Mouse (Mus musculus) lung, embryonic 14.5 days (tissue): ENCODE measurements around the gene Zdhhc1. TPM values are rescaled to one million over a fixed set of nuclear protein-coding genes. Genes with fewer than 3 reads are reported as not detected.

ENCODE experiments used
- ATAC-seq: fragments of 200-750 bp; cut with Nextera tagmentation; 2 replicates; pipeline ENCODE4 v1.8.0; 2017; ENCODE audit warnings: mild to moderate bottlenecking, moderate TSS enrichment, moderate library complexity; ENCODE audit not compliant: insufficient read depth
- DNase-seq: peaks from one replicate; pipeline ENCODE4 v3.0.0-alpha.2; 2015
- H3K27ac ChIP-seq: fragments of 300-500 bp; sonication (generic); 2 replicates; pipeline ENCODE4 v1.5.1; 2014; ENCODE audit warnings: low read depth, mild to moderate bottlenecking, moderate library complexity
- H3K27me3 ChIP-seq: fragments of 300-500 bp; sonication (generic); 2 replicates; pipeline ENCODE4 v1.6.1; 2014; ENCODE audit warnings: low read length, control low read depth; ENCODE audit not compliant: insufficient read depth
- H3K36me3 ChIP-seq: fragments of 300-500 bp; sonication (generic); 2 replicates; pipeline ENCODE4 v1.6.1; 2014; ENCODE audit warnings: control low read depth; ENCODE audit not compliant: insufficient read depth
- H3K4me1 ChIP-seq: fragments of 300-500 bp; sonication (generic); 2 replicates; pipeline ENCODE4 v1.6.1; 2014; ENCODE audit warnings: antibody characterized with exemption, control low read depth; ENCODE audit not compliant: insufficient read depth
- H3K4me2 ChIP-seq: fragments of 300-500 bp; sonication (generic); 2 replicates; pipeline ENCODE4 v1.6.1; 2014; ENCODE audit warnings: mild to moderate bottlenecking
- H3K4me3 ChIP-seq: fragments of 300-500 bp; sonication (generic); 2 replicates; pipeline ENCODE4 v1.5.1; 2014; ENCODE audit warnings: low read depth, low read length
- H3K9ac ChIP-seq: fragments of 300-500 bp; sonication (generic); 2 replicates; pipeline ENCODE4 v1.6.1; 2014
- H3K9me3 ChIP-seq: fragments of 300-500 bp; sonication (generic); 2 replicates; pipeline ENCODE4 v1.6.1; 2016; ENCODE audit warnings: low read depth, low read length, control low read depth
- CTCF ChIP-seq: IDR thresholded peaks from 2 replicates; pipeline ENCODE4 v1.5.1; 2016; ENCODE audit warnings: antibody characterized with exemption, low read depth
- WGBS: fragments of 180-500 bp; shearing (Covaris S2); extraction: QIAGEN DNeasy Blood & Tissue Kit; methylation state at CpG from one replicate; pipeline ENCODE4 v1.1.7; 2014; 5-methylcytosine and 5-hydroxymethylcytosine counted together
- polyA plus RNA-seq: library from polyadenylated mRNA; unstranded; fragments of >200 nt; fragmentation: Nextera tagmentation; extraction: Ambion mirVana; gene quantifications from 2 replicates; pipeline ENCODE4 v1.2.1, GENCODE M21; 2014

Gene Zdhhc1
- polyA plus RNA-seq, 1 experiment from 2014 or later, result 41.9 TPM

DNA sequence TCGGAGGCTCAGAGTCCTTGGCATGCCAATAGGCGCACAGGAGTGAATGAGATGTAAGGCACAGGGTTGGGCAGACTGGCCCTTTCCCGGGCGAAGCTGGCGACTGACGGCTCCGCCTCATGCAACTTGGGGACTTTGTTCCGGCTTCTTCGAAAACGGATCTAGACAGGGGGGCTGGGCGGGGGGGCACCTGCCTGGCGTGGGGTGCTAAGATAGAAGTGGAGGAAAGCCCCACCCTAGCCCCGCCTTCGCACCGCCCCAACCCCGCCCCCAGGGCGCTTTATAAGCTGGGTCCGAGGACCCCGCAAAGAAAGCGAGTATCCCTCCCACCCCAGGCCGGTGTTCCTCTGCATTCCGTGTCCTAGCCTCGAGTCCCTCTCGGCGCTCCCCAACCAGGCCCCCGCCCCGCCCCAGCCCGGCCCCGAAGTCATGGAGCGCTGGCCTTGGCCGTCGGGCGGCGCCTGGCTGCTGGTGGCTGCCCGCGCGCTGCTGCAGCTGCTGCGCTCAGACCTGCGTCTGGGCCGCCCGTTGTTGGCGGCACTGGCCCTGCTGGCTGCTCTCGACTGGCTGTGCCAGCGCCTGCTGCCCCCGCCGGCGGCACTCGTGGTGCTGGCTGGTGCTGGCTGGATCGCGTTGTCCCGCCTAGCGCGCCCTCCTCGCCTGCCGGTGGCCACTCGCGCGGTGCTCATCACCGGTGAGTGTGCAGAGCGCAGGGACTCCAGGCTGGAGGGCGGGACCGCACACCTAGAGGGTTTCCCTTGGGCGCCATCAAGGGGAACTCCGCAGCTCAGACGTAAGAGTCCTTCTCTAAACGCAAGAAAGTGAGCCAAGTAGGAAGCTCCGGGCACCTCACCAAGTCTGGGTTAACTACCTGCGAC is 22.0 kb upstream of the Zdhhc1 start, which contains the start of gene Hsd11b2:
Hsd11b2 (plus strand) TSS at position 320 of the 878 bp plus-strand sequence.
- ATAC-seq (peak; percentile 55), DNase-seq (peak; percentile 65)
- Histone ChIP-seq H3K9me3 (no peaks in the 10 kb centered on the region), H3K4me1 (peaks cover 24% of the 10 kb centered on the region), H3K4me2 (peak within 1 kb of the TSS; percentile 99), H3K27me3 (no peaks in the 10 kb centered on the region; the same call in 1 of the 2 replicates), H3K36me3 (peaks cover 11% of the 10 kb centered on the region; the same call in 1 of the 2 replicates), H3K4me3 (peak within 1 kb of the TSS; percentile 59), H3K9ac (peak within 1 kb of the TSS; percentile 64), H3K27ac (peak within 1 kb of the TSS; percentile 65; the same call in 1 of the 2 replicates)
- under 1% methylated on average over 68 of the region's 68 CpGs for WGBS
- no peak for TF ChIP-seq CTCF

DNA sequence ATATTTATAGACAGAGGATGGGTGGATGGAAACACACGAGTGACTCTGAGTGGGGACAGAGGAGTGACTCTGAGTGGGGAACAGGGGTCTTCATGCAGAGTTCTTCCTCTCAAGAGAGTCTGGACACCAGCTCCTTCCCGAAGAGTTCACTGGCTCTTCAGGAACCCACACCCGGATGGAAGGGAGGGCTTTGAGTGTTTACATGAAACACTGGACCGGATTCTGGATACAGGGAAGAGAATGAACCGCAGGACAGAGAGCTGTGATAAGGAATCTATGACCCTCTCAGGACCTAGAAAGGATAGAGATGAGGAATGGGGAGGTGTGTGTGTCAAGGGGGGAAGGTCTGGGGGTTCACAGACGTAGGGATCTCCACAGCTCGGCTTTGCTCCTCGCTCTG is 20.6 kb upstream of the Zdhhc1 start:
- H3K4me1 ChIP-seq, result peaks cover 24% of the 10 kb centered on the region
- H3K9me3 ChIP-seq, result no peaks in the 10 kb centered on the region
- peak overlapping the region; percentile 99; the same call in 1 of the 2 replicates for H3K4me2 ChIP-seq
- H3K27ac ChIP-seq, result no peak overlapping the region
- DNase-seq (peak; percentile 60), ATAC-seq (no peak)
- H3K9ac ChIP-seq, result no peak overlapping the region
- no peaks in the 10 kb centered on the region; the same call in 1 of the 2 replicates for H3K27me3 ChIP-seq
- peaks cover 3% of the 10 kb centered on the region; the same call in 1 of the 2 replicates for H3K36me3 ChIP-seq
- TF ChIP-seq CTCF, result no peak
- no peak overlapping the region for H3K4me3 ChIP-seq
- WGBS, result 19% methylated on average over 8 of the region's 8 CpGs

DNA sequence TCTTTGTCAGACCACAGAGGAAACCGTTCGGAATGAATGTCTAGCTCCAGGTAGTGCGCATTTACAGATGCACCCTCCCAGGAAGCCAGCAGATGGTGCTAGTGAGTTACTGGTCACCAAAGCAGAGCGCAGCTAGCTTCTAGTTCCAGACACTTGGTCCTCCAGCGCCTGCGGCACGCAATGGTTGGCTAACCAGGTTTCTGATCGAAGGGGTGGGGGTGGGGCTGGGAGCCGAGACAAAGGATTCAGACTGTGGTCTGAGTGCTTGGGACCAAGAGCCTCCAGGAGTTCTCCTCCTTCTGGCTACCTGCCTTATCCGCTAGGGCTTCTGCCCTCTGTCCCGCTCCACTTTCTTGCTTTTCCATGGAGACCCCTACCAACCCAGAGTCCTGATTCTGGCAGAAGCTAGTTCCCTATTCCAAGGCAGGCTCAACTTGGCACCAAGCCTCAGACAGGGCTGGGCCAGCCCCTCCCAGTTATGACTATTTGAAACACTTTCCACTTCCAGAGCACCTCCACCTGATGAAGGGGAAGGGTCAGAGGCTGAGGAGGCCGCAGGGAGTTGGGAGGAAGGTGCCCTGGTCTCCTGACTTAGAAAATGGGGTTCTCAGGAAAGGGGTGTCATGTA is 19.4 kb upstream of the Zdhhc1 start:
- no peak overlapping the region for H3K27ac ChIP-seq
- no peak overlapping the region for H3K4me3 ChIP-seq
- WGBS, result 12% methylated on average over 12 of the region's 12 CpGs
- DNase-seq, result peak; percentile 93
- no peak overlapping the region for H3K9ac ChIP-seq
- no peaks in the 10 kb centered on the region for H3K36me3 ChIP-seq
- H3K27me3 ChIP-seq, result no peaks in the 10 kb centered on the region; the same call in 1 of the 2 replicates
- TF ChIP-seq CTCF, result peak; percentile 95
- peaks cover 21% of the 10 kb centered on the region for H3K4me1 ChIP-seq
- H3K4me2 ChIP-seq, result peak overlapping the region; percentile 51
- peak; percentile 60 for ATAC-seq
- no peaks in the 10 kb centered on the region for H3K9me3 ChIP-seq

DNA sequence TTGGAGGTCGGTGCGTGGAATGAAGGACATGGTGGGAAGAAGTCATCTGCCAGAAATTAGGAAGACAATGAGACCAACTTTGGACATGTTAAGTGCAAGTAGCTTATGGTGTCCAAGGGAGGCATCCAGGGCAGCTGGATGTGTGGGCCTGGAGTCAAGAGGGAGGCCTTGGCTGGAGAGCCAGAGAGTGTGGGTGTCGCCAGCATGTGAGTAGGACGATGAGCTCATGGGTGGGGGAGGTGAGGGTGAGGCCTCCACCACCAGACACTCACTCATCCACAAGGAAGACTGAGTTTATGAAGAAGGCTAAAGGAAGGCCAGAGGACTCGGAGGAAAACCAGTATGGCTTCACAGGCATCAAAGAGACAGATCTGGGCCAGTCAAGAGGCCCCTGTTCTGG is 18.0 kb upstream of the Zdhhc1 start:
- no peak for TF ChIP-seq CTCF
- Histone ChIP-seq H3K4me3 (no peak overlapping the region), H3K9ac (no peak overlapping the region), H3K4me2 (no peak overlapping the region), H3K27me3 (no peaks in the 10 kb centered on the region; the same call in 1 of the 2 replicates), H3K9me3 (no peaks in the 10 kb centered on the region), H3K36me3 (no peaks in the 10 kb centered on the region), H3K4me1 (peaks cover 9% of the 10 kb centered on the region), H3K27ac (no peak overlapping the region)
- ATAC-seq (no peak), DNase-seq (no peak)
- 72% methylated on average over 5 of the region's 5 CpGs for WGBS

DNA sequence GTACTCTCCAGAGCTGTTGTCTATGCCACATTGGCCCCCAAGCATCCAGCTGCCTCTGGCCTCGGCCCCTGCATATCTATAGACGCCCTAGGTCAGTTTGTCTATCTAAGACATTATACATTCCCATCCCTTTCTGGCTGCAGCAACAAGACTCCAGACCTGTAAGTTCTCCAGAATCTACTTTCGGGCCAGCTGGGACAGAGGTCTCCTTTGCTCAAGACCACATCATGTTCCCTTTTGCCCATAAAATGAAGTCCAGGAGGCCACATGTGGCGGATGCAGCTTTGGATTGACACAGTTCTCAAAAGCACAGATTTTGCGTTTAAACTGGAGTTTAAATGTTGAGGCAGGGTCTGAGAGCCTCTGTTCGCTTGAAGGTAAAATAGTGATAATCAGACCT is 17.5 kb upstream of the Zdhhc1 start:
- DNase-seq, result no peak
- H3K4me2 ChIP-seq, result no peak overlapping the region
- WGBS, result 81% methylated on average over 6 of the region's 6 CpGs
- TF ChIP-seq CTCF, result no peak
- peaks cover 9% of the 10 kb centered on the region; the same call in 1 of the 2 replicates for H3K4me1 ChIP-seq
- H3K36me3 ChIP-seq, result no peaks in the 10 kb centered on the region
- no peaks in the 10 kb centered on the region; the same call in 1 of the 2 replicates for H3K27me3 ChIP-seq
- H3K27ac ChIP-seq, result no peak overlapping the region
- no peaks in the 10 kb centered on the region for H3K9me3 ChIP-seq
- no peak for ATAC-seq
- no peak overlapping the region for H3K4me3 ChIP-seq
- H3K9ac ChIP-seq, result no peak overlapping the region

DNA sequence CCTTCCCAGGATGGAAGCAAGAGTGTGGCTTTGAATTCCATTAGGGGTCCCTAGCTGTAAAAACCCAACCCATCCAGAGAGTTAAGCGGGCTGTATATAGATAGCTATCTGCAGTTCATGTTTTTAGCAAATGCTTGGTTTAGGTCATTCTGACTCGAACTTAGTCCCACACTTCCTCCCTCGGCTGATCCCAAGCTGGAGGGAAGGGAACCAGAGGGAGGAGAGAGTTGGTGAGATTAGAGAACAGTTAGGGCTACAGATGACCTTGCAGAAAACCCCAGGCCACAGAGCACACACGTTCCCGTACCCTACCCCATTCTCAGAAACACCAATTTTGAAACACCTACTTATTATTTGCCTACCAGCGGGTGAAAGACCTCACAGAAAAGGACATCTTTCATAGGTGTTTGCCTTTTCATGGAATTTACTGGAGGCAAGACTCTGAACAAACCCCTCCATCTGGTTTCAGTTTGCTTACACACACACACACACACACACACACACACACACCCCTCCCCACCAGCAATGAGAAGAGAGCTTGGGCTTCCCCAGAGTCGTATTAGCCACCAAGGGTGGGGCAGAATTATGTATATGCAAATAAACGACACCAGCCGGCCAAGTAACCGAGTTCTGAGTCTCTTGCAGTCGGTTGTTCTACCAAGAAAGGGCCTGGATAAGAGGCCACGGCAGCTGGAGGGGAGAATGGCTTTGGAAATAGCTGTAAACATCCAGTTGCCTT is 13.5 kb upstream of the Zdhhc1 start:
- Histone ChIP-seq H3K9me3 (no peaks in the 10 kb centered on the region), H3K27me3 (no peaks in the 10 kb centered on the region), H3K4me3 (no peak overlapping the region), H3K27ac (peak overlapping the region; percentile 13), H3K36me3 (no peaks in the 10 kb centered on the region), H3K4me2 (no peak overlapping the region), H3K4me1 (0 out of 2 replicates have a peak, but pooled peaks cover 3% of the 10 kb centered on the region), H3K9ac (no peak overlapping the region)
- no peak for TF ChIP-seq CTCF
- DNase-seq (peak; percentile 40), ATAC-seq (peak; percentile 47; the same call in 1 of the 2 replicates)
- whole genome bisulfite sequencing, result 31% methylated on average over 12 of the region's 12 CpGs
